Mouse (Mus musculus) MEL (cell line): Measurements from ENCODE around the gene Neu2.

Source experiments
- CHD1 ChIP-seq: IDR thresholded peaks from 2 replicates; pipeline ENCODE4 v1.6.1; 2012; ENCODE audit warnings: low read depth, mild to moderate bottlenecking, inconsistent platforms, low read length, improper control_type of control experiment
- CHD2 ChIP-seq: IDR thresholded peaks from 2 replicates; pipeline ENCODE4 v1.6.1; 2011; ENCODE audit warnings: low read length, improper control_type of control experiment
- CTCF ChIP-seq, 3 experiments: IDR thresholded peaks in 2 of 3; conservative IDR thresholded peaks in 1 of 3; 2 replicates each; pipeline ENCODE4 v1.5.1; 2011 to 2012; ENCODE audit warnings: low read length in 3 of 3, low read depth in 2 of 3, mild to moderate bottlenecking in 2 of 3, improper control_type of control experiment in 1 of 3, inconsistent platforms in 1 of 3, mixed read lengths in 1 of 3, moderate library complexity in 1 of 3; ENCODE audit not compliant: control insufficient read depth in 1 of 3, insufficient read depth in 1 of 3, poor library complexity in 1 of 3, severe bottlenecking in 1 of 3
- E2F4 ChIP-seq: IDR thresholded peaks from 2 replicates; pipeline ENCODE4 v1.6.1; 2011; ENCODE audit warnings: low read depth, low read length, improper control_type of control experiment, borderline replicate concordance
- EP300 ChIP-seq, 2 experiments: IDR thresholded peaks; 2 replicates each; pipeline ENCODE4 v1.6.1; 2011; ENCODE audit warnings: improper control_type of control experiment in 2 of 2, low read length in 2 of 2, low read depth in 1 of 2, mild to moderate bottlenecking in 1 of 2
- MAZ ChIP-seq: IDR thresholded peaks from 2 replicates; pipeline ENCODE4 v1.6.1; 2012; ENCODE audit warnings: low read depth, mild to moderate bottlenecking, inconsistent platforms, low read length, improper control_type of control experiment
- MEF2A ChIP-seq: IDR thresholded peaks from 2 replicates; pipeline ENCODE4 v1.6.1; 2014; ENCODE audit warnings: low read depth, mild to moderate bottlenecking, inconsistent platforms, low read length, improper control_type of control experiment; ENCODE audit not compliant: poor library complexity, insufficient replicate concordance, severe bottlenecking; ENCODE audit errors: extremely low read depth
- MYC ChIP-seq: IDR thresholded peaks from 2 replicates; pipeline ENCODE4 v1.6.1; 2011; ENCODE audit warnings: low read depth, mild to moderate bottlenecking, low read length, improper control_type of control experiment, moderate library complexity
- SMC3 ChIP-seq: IDR thresholded peaks from 2 replicates; pipeline ENCODE4 v1.6.1; 2011; ENCODE audit warnings: low read depth, low read length, improper control_type of control experiment
- UBTF ChIP-seq: IDR thresholded peaks from 2 replicates; pipeline ENCODE4 v1.6.1; 2012; ENCODE audit warnings: low read depth, mild to moderate bottlenecking, inconsistent platforms, low read length, improper control_type of control experiment, moderate library complexity, borderline replicate concordance; ENCODE audit not compliant: insufficient read depth
- USF1 ChIP-seq: IDR thresholded peaks from 2 replicates; pipeline ENCODE4 v1.6.1; 2014; ENCODE audit warnings: low read depth, mild to moderate bottlenecking, inconsistent platforms, low read length, improper control_type of control experiment, moderate library complexity
- ZC3H11A ChIP-seq: IDR thresholded peaks from 2 replicates; pipeline ENCODE4 v1.6.1; 2012; ENCODE audit warnings: low read depth, mild to moderate bottlenecking, inconsistent platforms, low read length, improper control_type of control experiment
- ZKSCAN1 ChIP-seq: IDR thresholded peaks from 2 replicates; pipeline ENCODE4 v1.6.1; 2012; ENCODE audit warnings: low read depth, mild to moderate bottlenecking, inconsistent platforms, low read length, improper control_type of control experiment, moderate library complexity

- TF ChIP-seq CTCF (IDR thresholded peaks at IDR 0.05 in 2 of 3, conservative IDR thresholded peaks at IDR 0.05 in 1 of 3; ENCODE audit: control insufficient read depth in 1 of 3, insufficient read depth in 1 of 3, low read depth in 2 of 3, low read length in 3 of 3, poor library complexity in 1 of 3, severe bottlenecking in 1 of 3) = no peak
- no peak for TF ChIP-seq MYC
- TF ChIP-seq CHD2 = no peak; the same call in 1 of the 2 replicates
- TF ChIP-seq SMC3 = no peak
- TF ChIP-seq EP300 (IDR thresholded peaks at IDR 0.05; ENCODE audit: low read depth in 1 of 2, low read length in 2 of 2) = 0 out of 4 replicates have a peak, but pooled peaks of 1 of the 2 experiments have one; percentile 14
- no peak for TF ChIP-seq MEF2A
- no peak for TF ChIP-seq UBTF
- TF ChIP-seq ZC3H11A = no peak
- no peak for TF ChIP-seq CHD1
- no peak for TF ChIP-seq ZKSCAN1
- TF ChIP-seq USF1 = no peak
- TF ChIP-seq E2F4 = no peak
- TF ChIP-seq MAZ = no peak
These were observed 127.6 kb downstream of the Neu2 start for GRCm38 (mm10) chr1:87637121-87637877.
